Mouse (Mus musculus) intestine, embryonic 16.5 days (tissue): Measurements from ENCODE around the gene Gna13. TPM values are rescaled to one million over a fixed set of nuclear protein-coding genes. Genes with fewer than 3 reads are reported as not detected.
A peak's percentile ranks its signal among the peaks of the same experiment; 100 is the strongest.

Source experiments
- ATAC-seq: fragments of 200-750 bp; cut with Nextera tagmentation; 2 replicates; pipeline ENCODE4 v1.8.0; 2017; ENCODE audit warnings: moderate TSS enrichment, moderate library complexity
- H3K27ac ChIP-seq: fragments of 300-500 bp; sonication (generic); 2 replicates; pipeline ENCODE4 v1.5.1; 2014; ENCODE audit warnings: mild to moderate bottlenecking, low read length
- H3K27me3 ChIP-seq: fragments of 300-500 bp; sonication (generic); replicated peaks from 2 replicates; pipeline ENCODE4 v1.6.1; 2014; ENCODE audit warnings: low read length, control low read depth, mixed read lengths; ENCODE audit not compliant: control insufficient read depth, insufficient read depth
- H3K36me3 ChIP-seq: fragments of 300-500 bp; sonication (generic); 2 replicates; pipeline ENCODE4 v1.6.1; 2014; ENCODE audit warnings: low read length, control low read depth; ENCODE audit not compliant: control insufficient read depth, insufficient read depth
- H3K4me1 ChIP-seq: fragments of 300-500 bp; sonication (generic); 2 replicates; pipeline ENCODE4 v1.6.1; 2014; ENCODE audit warnings: low read length, control low read depth, mixed read lengths; ENCODE audit not compliant: control insufficient read depth, insufficient read depth
- H3K4me2 ChIP-seq: fragments of 300-500 bp; sonication (generic); 2 replicates; pipeline ENCODE4 v1.6.1; 2014; ENCODE audit warnings: low read depth, low read length, control low read depth
- H3K4me3 ChIP-seq: fragments of 300-500 bp; sonication (generic); 2 replicates; pipeline ENCODE4 v1.5.1; 2014; ENCODE audit warnings: mild to moderate bottlenecking, low read length
- H3K9ac ChIP-seq: fragments of 300-500 bp; sonication (generic); 2 replicates; pipeline ENCODE4 v1.6.1; 2014; ENCODE audit warnings: low read depth, low read length
- H3K9me3 ChIP-seq: fragments of 300-500 bp; sonication (generic); 2 replicates; pipeline ENCODE4 v1.6.1; 2016; ENCODE audit warnings: low read length, control low read depth; ENCODE audit not compliant: control insufficient read depth
- WGBS: fragments of 180-500 bp; shearing (Covaris S2); extraction: QIAGEN DNeasy Blood & Tissue Kit; methylation state at CpG from one replicate; pipeline ENCODE4 v1.1.7; 2014; 5-methylcytosine and 5-hydroxymethylcytosine counted together
- polyA plus RNA-seq: library from polyadenylated mRNA; unstranded; fragments of >200 nt; fragmentation: Nextera tagmentation; extraction: Ambion mirVana; gene quantifications from 2 replicates; pipeline ENCODE4 v1.2.1, GENCODE M21; 2015

Gna13 gene
- polyA plus RNA-seq, 1 experiment from 2014 or later, result 36.1 TPM

- peaks cover 4% of the 10 kb centered on the region for H3K4me1 ChIP-seq
- H3K9ac ChIP-seq, result peak overlapping the region; percentile 77
- H3K27ac ChIP-seq, result peak overlapping the region; percentile 65
- peak overlapping the region; percentile 80 for H3K4me2 ChIP-seq
- H3K9me3 ChIP-seq, result no peaks in the 10 kb centered on the region
- H3K4me3 ChIP-seq, result peak overlapping the region; percentile 65
- WGBS, result 2% methylated on average over 32 of the region's 32 CpGs
- ATAC-seq, result peak; percentile 86
- peaks cover 7% of the 10 kb centered on the region for H3K36me3 ChIP-seq
- no peaks in the 10 kb centered on the region for H3K27me3 ChIP-seq
These were observed 77.3 kb downstream of the Gna13 start for GRCm38 (mm10) chr11:109439829-109440340.

- no peaks in the 10 kb centered on the region for H3K9me3 ChIP-seq
- no peaks in the 10 kb centered on the region; the same call in 1 of the 2 replicates for H3K36me3 ChIP-seq
- H3K4me1 ChIP-seq, result peaks cover 4% of the 10 kb centered on the region
- WGBS, result 58% methylated on average over 4 of the region's 4 CpGs
- peak overlapping the region; percentile 65 for H3K4me3 ChIP-seq
- H3K4me2 ChIP-seq, result peak overlapping the region; percentile 80
- no peak for ATAC-seq
- H3K27me3 ChIP-seq, result no peaks in the 10 kb centered on the region
- peak overlapping the region; percentile 77 for H3K9ac ChIP-seq
- no peak overlapping the region for H3K27ac ChIP-seq
These were observed 78.0 kb downstream of the Gna13 start for GRCm38 (mm10) chr11:109440641-109441040.

GRCm38 (mm10) chr11:109441119-109441518 is 78.5 kb downstream of the Gna13 start:
- Histone ChIP-seq H3K36me3 (no peaks in the 10 kb centered on the region; the same call in 1 of the 2 replicates), H3K27ac (no peak overlapping the region), H3K4me2 (no peak overlapping the region), H3K4me3 (no peak overlapping the region), H3K27me3 (no peaks in the 10 kb centered on the region), H3K9ac (no peak overlapping the region), H3K4me1 (peaks cover 4% of the 10 kb centered on the region), H3K9me3 (no peaks in the 10 kb centered on the region)
- no peak for ATAC-seq
- WGBS, result 70% methylated on average over 3 of the region's 3 CpGs

GRCm38 (mm10) chr11:109442166-109442730 is 79.6 kb downstream of the Gna13 start:
- Histone ChIP-seq H3K36me3 (no peaks in the 10 kb centered on the region), H3K4me3 (no peak overlapping the region), H3K27me3 (no peaks in the 10 kb centered on the region), H3K27ac (no peak overlapping the region), H3K9me3 (no peaks in the 10 kb centered on the region), H3K9ac (no peak overlapping the region), H3K4me1 (peaks cover 4% of the 10 kb centered on the region), H3K4me2 (no peak overlapping the region)
- 45% methylated on average over 5 of the region's 5 CpGs for WGBS
- ATAC-seq, result no peak

GRCm38 (mm10) chr11:109443468-109444263 is 81.0 kb downstream of the Gna13 start:
- H3K27ac ChIP-seq, result no peak overlapping the region
- no peaks in the 10 kb centered on the region for H3K27me3 ChIP-seq
- H3K4me3 ChIP-seq, result no peak overlapping the region
- H3K9ac ChIP-seq, result no peak overlapping the region
- no peak overlapping the region for H3K4me2 ChIP-seq
- no peak for ATAC-seq
- 90% methylated on average over 8 of the region's 8 CpGs for WGBS
- H3K4me1 ChIP-seq, result peaks cover 4% of the 10 kb centered on the region
- no peaks in the 10 kb centered on the region for H3K9me3 ChIP-seq
- no peaks in the 10 kb centered on the region for H3K36me3 ChIP-seq

GRCm38 (mm10) chr11:109444600-109444999 is 82.0 kb downstream of the Gna13 start:
- Histone ChIP-seq H3K36me3 (no peaks in the 10 kb centered on the region), H3K9ac (no peak overlapping the region), H3K4me2 (no peak overlapping the region), H3K4me3 (no peak overlapping the region), H3K4me1 (peaks cover under 1% of the 10 kb centered on the region), H3K9me3 (no peaks in the 10 kb centered on the region), H3K27ac (no peak overlapping the region), H3K27me3 (no peaks in the 10 kb centered on the region)
- ATAC-seq, result no peak
- 70% methylated on average over 7 of the region's 7 CpGs for WGBS

GRCm38 (mm10) chr11:109445438-109446035 is 82.9 kb downstream of the Gna13 start:
- H3K4me3 ChIP-seq, result no peak overlapping the region
- H3K4me1 ChIP-seq, result no peaks in the 10 kb centered on the region
- no peaks in the 10 kb centered on the region for H3K9me3 ChIP-seq
- H3K27ac ChIP-seq, result no peak overlapping the region
- ATAC-seq, result peak; percentile 70
- no peak overlapping the region for H3K9ac ChIP-seq
- no peak overlapping the region for H3K4me2 ChIP-seq
- WGBS, result 44% methylated on average over 13 of the region's 13 CpGs
- H3K27me3 ChIP-seq, result no peaks in the 10 kb centered on the region
- no peaks in the 10 kb centered on the region for H3K36me3 ChIP-seq

Other genes with a start within 250 kb of the Gna13 start
- gene E030025P04Rik, start 218.5 kb upstream of the Gna13 start, polyA plus RNA-seq, result not detected in 2 replicates
- gene Rgs9, start 64.7 kb upstream of the Gna13 start, polyA plus RNA-seq, result 3.5 and 3.8 TPM in 2 replicates
- not detected in 2 replicates for gene 9930022D16Rik, start 51.1 kb downstream of the Gna13 start, polyA plus RNA-seq
- 35.9 and 39.1 TPM in 2 replicates for gene Amz2, start 63.1 kb downstream of the Gna13 start, polyA plus RNA-seq
- 3.1 and 4.6 TPM in 2 replicates for gene Arsg, start 110.5 kb downstream of the Gna13 start, polyA plus RNA-seq
- gene Slc16a6, start 110.8 kb downstream of the Gna13 start, polyA plus RNA-seq, result 26.6 and 33.9 TPM in 2 replicates
- gene Wipi1, start 249.1 kb downstream of the Gna13 start, polyA plus RNA-seq, result 27.3 and 27.5 TPM in 2 replicates